Mouse (Mus musculus): ENCODE results near the gene Rassf5.
A peak's percentile ranks its signal among the peaks of the same experiment; 100 is the strongest.
"Not testable (repeated sequence)": the region's sequence is repeated elsewhere in the genome, so short reads cannot be mapped to it uniquely, and the experiment has no call there.

The Rassf5 gene

DNA sequence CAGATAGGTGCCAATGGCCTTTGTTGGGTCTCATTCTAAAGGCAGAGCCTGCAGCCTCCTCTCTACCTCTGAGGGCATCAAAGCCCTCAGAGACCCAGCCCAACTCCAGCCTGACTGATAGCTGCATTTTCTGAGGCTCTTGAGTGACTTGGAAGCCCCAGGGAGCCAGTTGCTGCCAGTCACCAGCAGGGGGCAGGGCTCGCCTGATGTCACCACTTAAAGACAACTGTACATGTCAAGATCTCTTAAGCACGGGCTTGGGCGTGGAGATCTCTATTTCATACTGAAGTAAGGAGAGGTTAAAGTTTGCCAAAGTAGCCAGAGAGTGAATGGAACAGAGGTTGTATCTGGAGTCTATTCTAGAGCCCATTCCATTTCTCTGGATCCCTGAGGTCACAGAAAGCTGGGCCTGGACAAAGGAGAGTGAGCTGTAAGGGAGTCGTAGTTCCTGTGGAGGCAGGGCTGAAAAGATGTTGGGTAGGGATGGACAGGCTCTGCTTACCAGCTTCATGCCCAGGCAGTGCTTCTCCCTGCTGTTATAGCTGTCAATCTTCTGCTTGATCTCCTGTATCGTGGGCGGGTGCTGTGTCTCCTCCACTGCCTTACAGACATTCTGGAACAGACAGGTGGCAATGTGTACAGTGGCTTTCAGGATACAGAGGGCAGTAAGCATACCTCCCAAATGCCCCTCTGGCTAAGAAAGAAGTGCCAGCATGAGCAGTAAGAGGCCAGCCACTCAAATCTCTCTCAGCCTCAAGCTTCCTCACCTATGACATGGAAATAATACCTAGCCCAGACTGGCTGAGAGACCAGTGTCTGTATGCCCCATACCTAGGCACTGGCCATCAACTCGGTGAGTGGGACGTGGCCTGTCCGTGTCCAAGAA lies 63.2 kb downstream of the Rassf5 start:
- DNase-seq (ENCODE audit: low read depth, low spot score), result peak; percentile 84

DNA sequence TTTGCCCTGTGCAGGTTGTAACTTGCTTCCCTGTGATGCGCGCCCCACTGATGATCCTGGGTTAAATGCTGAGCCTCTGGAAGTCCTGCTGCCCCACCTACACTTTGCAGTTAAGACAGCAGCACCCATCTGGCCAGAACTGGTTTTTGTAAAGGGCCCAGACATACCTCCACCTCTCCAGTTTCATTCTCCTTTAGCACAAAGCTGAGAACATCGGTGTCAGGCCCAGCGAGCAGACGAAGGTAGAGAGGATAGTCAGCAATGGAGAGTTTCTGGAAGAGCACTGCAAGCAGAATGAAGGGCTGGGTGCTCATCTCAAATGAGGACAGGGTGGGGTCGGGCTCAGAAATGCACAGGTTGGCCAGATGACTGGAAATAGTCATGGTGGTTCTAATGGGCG lies 64.7 kb downstream of the Rassf5 start:
- DNase-seq (ENCODE audit: low read depth, low spot score), result peak; percentile 21

DNA sequence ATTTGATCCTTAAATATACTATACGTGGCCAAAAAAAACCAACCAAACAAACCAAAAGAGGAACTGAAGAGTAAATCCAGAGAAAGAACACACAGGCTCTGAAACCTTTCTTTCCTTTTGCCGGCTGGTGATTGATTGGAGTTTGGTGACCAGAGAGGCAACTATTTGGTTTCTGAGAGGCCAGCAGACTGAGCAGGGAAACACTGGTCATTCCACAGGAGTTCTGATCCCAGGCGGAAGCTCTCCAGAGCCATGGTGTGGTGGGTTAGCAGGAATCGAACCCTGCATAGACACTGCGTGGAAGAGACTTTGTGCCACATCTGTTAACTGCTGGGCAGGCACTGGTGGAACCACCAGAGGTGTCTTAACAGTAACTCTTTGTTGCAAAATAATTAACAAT lies 67.0 kb downstream of the Rassf5 start:
- no peak for DNase-seq (ENCODE audit: low read depth, low spot score)

- DNase-seq (ENCODE audit: low read depth, low spot score), result no peak
These were observed 67.8 kb downstream of the Rassf5 start for GRCm38 (mm10) chr1:131177249-131177648.

GRCm38 (mm10) chr1:131175819-131176218 lies 69.2 kb downstream of the Rassf5 start:
- no peak for DNase-seq (ENCODE audit: low read depth, low spot score)

DNA sequence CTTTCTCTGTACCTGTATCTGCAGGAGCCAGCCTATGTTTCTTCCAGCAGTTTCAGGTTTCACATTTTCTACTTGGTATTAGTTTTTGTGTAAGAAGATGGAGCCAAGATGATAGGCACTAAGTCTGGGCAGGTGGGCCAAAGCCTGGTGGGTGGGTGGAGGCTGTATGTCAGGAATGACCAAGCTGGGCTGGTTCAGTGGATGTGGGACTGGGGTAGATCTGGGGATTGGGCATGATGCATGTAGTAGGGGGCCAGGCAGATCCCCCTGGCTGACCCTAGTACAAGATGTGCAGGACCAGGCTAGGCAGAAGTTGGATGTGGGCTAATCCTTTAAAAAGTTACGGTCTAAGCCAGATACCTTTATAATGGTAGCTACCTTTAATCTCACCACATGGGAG lies 69.9 kb downstream of the Rassf5 start:
- DNase-seq (ENCODE audit: low read depth, low spot score), result no peak

DNA sequence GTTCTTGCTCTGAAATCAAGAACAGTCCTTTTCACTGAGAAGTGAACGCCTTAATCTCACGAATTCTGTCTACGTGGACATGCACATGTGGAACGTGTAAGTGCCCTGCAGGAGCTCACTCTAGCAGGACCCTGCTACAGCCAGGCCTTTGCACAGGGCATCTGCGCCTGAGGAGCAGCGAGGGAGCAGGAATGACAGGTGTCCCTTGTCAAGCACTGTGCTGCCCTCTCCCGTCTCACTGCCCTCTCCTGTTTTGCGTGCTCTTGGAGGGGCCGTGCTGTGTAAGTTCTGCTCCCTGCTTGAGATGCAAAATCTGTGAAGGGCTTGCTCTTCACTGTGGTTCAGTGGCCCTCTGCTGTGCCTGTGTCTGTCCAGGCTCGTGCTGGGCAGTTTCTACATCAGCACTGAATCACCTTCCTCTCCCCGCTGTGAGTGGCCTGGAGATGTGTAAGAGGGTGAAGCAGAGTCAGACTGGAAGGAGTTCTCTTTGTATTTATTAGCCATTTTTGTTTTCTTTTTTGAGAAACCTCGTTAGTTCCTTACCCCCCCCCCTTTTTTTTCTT lies 70.7 kb downstream of the Rassf5 start:
- DNase-seq (ENCODE audit: low read depth, low spot score), result no peak

- DNase-seq (ENCODE audit: low read depth, low spot score), result no peak
These were observed 71.2 kb downstream of the Rassf5 start for GRCm38 (mm10) chr1:131173809-131174208.

DNA sequence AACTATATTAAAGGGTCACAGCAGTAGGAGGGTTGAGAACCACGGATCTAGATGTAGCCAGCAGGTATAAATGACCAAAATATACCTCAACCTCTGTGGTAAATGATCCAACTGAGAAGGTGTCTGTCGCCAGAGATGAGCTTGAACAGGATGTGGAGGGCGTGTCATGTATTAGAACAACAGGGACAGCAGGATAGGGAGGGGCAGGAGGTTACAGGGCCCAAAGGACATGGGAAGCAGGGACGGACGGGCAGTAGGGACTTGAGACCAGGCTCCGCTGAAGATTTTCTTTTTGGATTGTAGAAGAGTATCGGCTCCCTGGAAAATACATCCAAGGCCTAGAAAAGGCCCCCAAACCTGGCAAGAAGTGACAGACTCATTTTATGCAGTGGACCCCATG lies 72.1 kb downstream of the Rassf5 start:
- no peak for DNase-seq (ENCODE audit: low read depth, low spot score)

DNA sequence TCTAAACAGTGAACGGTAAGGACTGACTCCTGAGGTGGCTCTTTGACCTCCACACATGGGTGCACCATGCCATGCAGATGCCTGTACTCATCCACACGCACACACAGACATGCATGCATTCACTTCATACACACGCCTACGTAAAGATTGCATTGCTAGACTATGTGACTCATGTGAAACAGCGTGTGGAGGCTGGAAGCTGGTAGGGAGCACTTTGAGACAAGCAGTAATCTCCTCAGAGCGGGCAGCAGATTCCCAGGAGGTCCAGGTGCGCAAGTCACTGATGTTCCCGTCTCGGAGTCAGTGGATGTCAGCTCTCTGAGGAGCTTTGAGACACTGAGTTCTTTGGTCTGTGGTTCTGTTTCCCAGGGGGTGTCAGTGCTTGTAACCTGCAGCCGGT lies 77.4 kb downstream of the Rassf5 start:
- no peak for DNase-seq (ENCODE audit: low read depth, low spot score)

DNA sequence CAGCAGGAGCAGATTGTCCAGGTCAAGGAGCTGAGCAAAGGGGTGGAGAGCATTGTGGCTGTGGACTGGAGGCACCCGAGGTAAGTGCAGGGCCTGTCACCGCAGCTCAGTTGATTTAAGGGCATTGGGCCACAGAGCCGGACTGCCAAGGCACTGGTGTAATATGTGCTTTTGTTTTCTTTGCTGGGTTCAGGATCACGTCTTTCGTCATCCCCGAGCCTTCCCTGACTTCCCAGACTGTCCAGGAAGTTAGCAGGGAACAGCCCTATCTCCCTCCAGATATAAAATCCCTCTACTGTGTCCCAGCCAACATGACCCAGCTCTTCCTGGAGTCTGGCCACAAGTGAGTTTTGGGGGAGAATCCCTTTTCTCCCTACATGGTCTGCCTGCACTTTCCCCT lies 80.6 kb downstream of the Rassf5 start:
- no peak for DNase-seq (ENCODE audit: low read depth, low spot score)

GRCm38 (mm10) chr1:131161091-131161490 lies 84.0 kb downstream of the Rassf5 start:
- peak; percentile 95 for DNase-seq (ENCODE audit: low read depth, low spot score)

DNA sequence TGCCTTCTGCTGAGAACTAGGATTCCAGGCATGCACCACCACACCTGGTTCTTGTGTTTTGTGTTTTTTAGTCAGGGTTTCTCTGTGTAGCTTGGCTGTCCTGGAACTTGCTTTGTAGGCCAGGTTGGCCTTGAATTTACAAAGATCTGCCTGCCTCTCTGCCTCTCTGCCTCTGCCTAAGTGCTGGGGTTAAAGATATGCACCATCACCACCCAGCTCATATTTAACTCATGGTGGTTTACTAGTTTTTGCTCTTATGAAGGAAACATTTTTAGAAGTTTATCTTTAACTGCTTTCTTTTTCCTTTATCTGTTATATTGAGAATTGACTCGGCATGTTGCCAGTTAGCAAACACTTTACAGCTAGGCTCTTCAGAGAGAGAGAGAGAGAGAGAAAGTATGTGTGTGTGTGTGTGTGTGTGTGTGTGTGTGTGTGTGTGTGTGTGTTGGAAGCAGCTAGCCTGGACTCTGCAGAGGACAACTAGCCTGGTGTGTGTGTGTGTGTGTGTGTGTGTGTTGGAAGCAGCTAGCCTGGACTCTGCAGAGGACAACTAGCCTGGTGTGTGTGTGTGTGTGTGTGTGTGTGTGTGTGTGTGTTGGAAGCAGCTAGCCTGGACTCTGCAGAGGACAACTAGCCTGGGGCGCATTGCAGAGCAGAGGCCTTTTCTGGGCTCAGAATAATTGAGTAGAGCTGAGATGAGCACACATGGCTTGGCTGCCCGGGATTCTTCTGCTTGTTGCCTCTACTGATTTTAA lies 85.3 kb downstream of the Rassf5 start:
- DNase-seq (ENCODE audit: low read depth, low spot score), result not testable (repeated sequence)

DNA sequence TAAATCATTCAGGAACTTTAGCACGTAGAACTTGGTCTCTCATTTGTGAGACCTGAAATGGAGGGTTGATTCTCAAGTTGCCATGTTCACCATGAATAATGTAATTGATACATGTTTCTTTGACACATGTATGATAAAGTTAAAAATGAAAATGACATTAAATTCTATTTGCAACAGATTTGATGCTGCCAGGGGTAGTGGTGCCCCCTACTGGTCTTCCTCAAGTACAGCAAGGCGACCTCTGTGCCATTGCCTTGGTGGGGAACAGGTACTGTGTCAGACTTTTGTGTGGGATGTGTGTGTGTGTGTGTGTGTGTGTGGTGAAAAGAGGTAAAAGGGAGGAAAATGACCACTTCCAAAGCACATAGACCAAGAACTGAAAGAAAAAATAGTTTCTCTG lies 89.6 kb downstream of the Rassf5 start:
- peak; percentile 58 for DNase-seq (ENCODE audit: low read depth, low spot score)

- peak; percentile 94 for DNase-seq (ENCODE audit: low read depth, low spot score)
These were observed 91.9 kb downstream of the Rassf5 start, which contains the start of gene Eif2d for GRCm38 (mm10) chr1:131153018-131153629. Gene Eif2d, plus strand, starts transcription at chr1:131153181.

- DNase-seq (ENCODE audit: low read depth, low spot score), result peak; percentile 50
These were observed 95.6 kb downstream of the Rassf5 start for GRCm38 (mm10) chr1:131149496-131149895.

DNA sequence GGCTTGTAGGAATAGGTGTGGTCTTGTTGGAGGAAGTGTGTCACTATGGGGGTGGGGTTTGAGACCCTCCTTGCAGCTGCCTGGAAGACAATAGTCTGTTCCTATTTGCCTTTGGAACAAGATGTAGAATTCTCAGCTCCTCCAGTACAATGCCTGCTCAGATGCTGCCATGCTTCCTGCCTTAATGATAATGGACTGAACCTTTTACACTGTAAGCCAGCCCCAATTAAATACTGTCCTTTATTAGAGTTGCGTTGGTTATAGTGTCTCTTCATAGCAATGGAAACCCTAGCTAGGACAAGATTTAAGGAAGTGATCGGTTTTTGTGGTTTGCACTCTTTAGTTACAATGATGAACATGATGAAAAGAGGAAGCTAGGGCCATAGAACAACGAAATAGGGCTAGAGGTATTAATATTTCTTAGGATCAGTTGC lies 98.9 kb downstream of the Rassf5 start:
- peak; percentile 89 for DNase-seq (ENCODE audit: low read depth, low spot score)

DNA sequence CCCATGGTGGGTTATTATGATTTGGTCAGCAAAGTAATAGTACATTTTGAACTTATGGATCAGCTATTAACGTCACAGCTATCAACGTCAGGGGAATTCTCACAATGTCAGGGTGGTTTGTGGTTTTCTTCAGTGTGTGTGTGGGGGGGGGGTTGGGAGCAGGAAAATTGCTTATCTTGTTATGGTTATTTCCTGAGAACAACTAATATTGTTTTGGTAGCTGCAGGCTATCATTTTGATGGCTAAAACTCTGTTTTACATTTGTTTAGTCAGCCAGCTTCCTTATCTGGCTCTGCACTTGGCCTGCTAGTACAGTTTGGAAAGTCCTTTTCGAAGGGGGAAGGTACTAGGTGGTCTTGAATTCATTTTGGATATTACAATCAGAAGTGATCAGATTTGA lies 99.8 kb downstream of the Rassf5 start:
- not testable (repeated sequence) for DNase-seq (ENCODE audit: low read depth, low spot score)

DNA sequence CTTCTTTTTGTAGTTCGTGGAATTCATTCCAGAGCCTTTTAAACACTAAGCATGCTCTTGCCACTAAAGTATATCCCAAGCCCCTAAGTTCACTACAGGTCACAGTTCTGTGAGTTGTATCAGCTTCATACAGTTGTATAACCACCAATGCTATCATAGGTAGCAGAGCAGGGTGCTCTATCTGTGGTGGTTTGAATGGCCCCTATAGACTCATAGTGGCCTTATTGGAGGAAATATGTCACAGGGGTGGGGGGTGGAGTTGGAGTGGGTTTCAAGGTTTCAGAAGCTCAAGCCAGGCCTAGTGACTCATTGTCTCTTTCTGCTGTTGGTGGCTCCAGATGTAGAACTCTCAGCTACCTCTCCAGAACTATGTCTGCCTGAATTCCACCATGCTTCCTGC lies 102.6 kb downstream of the Rassf5 start:
- no peak for DNase-seq (ENCODE audit: low read depth, low spot score)

DNA sequence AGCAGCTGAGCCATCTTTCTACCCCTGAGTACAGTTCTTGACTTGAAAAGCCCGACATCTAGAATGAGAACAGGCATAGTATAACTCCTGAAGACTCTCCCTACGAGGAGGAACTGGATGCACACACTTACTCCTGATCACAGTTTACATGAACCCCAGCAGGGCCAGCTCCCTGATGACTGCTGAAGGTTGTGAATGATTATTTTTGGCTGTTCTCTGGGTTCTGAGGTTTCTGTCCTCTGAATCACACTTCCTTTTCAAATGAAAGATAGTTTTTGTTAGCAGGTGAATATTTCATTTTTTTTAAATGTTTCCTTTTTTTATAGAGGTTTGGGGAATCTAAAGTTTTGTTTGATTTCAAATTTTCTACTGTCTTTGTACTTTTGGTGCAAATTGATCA lies 103.6 kb downstream of the Rassf5 start:
- no peak for DNase-seq (ENCODE audit: low read depth, low spot score)

- DNase-seq (ENCODE audit: low read depth, low spot score), result peak; percentile 98
These were observed 105.7 kb downstream of the Rassf5 start for GRCm38 (mm10) chr1:131139102-131140095.

Data from R1 (cell line).